Mouse (Mus musculus): ENCODE measurements at regions not wholly inside any gene's neighbourhood (a gene's known extent, or its start where the extent isn't known, plus 50 kb on each side); places are given as distances from the start of the nearest gene placed in this dataset.

- Histone ChIP-seq H3K79me2 (ENCODE audit: control insufficient read depth, insufficient read depth, low read length, poor library complexity) (no peaks in the 10 kb centered on the region), H3K4me1 (ENCODE audit: control insufficient read depth in 1 of 2, insufficient read depth in 2 of 2, low read length in 2 of 2) (no peaks in the 10 kb centered on the region), H3K9ac (ENCODE audit: control insufficient read depth, low read depth, low read length, poor library complexity, severe bottlenecking) (no peak overlapping the region), H3K4me3 (ENCODE audit: control insufficient read depth in 1 of 2, insufficient read depth in 1 of 2, low read depth in 2 of 2, low read length in 2 of 2) (no peak overlapping the region), H3K9me3 (replicated peaks; ENCODE audit: insufficient read depth, low read length) (no peaks in the 10 kb centered on the region), H3K27ac (ENCODE audit: control insufficient read depth, low read depth, low read length) (no peak overlapping the region), H3K36me3 (ENCODE audit: control insufficient read depth in 1 of 2, insufficient read depth in 2 of 2, low read length in 2 of 2) (no peaks in the 10 kb centered on the region), H3K27me3 (ENCODE audit: control insufficient read depth in 1 of 2, insufficient read depth in 2 of 2, low read length in 2 of 2) (no peaks in the 10 kb centered on the region)
- no peak for TF ChIP-seq USF1 (IDR thresholded peaks at IDR 0.05; ENCODE audit: low read depth, low read length)
- TF ChIP-seq POLR2A (IDR thresholded peaks at IDR 0.05; ENCODE audit: control insufficient read depth in 1 of 2, insufficient read depth in 1 of 2, low read depth in 1 of 2, low read length in 2 of 2, poor library complexity in 1 of 2), result no peak
- no peak for TF ChIP-seq ELF1 (IDR thresholded peaks at IDR 0.05; ENCODE audit: low read depth, low read length)
- TF ChIP-seq RCOR1 (IDR thresholded peaks at IDR 0.05; ENCODE audit: low read depth, low read length), result no peak
- TF ChIP-seq BHLHE40 (IDR thresholded peaks at IDR 0.05; ENCODE audit: borderline replicate concordance, low read depth, low read length), result no peak
- TF ChIP-seq POLR2AphosphoS2 (IDR thresholded peaks at IDR 0.05; ENCODE audit: low read length), result no peak
- TF ChIP-seq MAZ (IDR thresholded peaks at IDR 0.05; ENCODE audit: low read depth, low read length), result no peak
- no peak for TF ChIP-seq JUND (IDR thresholded peaks at IDR 0.05; ENCODE audit: low read depth, low read length)
- no peak for TF ChIP-seq POLR2AphosphoS5 (IDR thresholded peaks at IDR 0.05; ENCODE audit: borderline replicate concordance, low read depth, low read length)
- TF ChIP-seq ETS1 (IDR thresholded peaks at IDR 0.05; ENCODE audit: low read depth, low read length), result no peak
- no peak for TF ChIP-seq EP300 (IDR thresholded peaks at IDR 0.05; ENCODE audit: low read depth in 1 of 2, low read length in 2 of 2)
- TF ChIP-seq KAT2A (conservative IDR thresholded peaks at IDR 0.05; ENCODE audit: low read depth, low read length), result no peak
- TF ChIP-seq MYB (IDR thresholded peaks at IDR 0.05; ENCODE audit: low read depth, low read length), result no peak
- no peak for TF ChIP-seq GABPA (IDR thresholded peaks at IDR 0.05; ENCODE audit: low read depth, low read length)
- TF ChIP-seq ZC3H11A (IDR thresholded peaks at IDR 0.05; ENCODE audit: low read depth, low read length), result no peak
- DNase-seq (ENCODE audit: low read depth, low spot score), result no peak
Measured at GRCm38 (mm10) chr16:73768706-73769105, 642.9 kb downstream of the Robo2 start.

- TF ChIP-seq MAFK (IDR thresholded peaks at IDR 0.05; ENCODE audit: borderline replicate concordance, low read depth, low read length) (peak; percentile 50; the same call in 1 of the 2 replicates), MAX (IDR thresholded peaks at IDR 0.05; ENCODE audit: low read length) (no peak)
- Histone ChIP-seq H3K9me3 (replicated peaks; ENCODE audit: insufficient read depth, low read length) (no peaks in the 10 kb centered on the region), H3K27me3 (ENCODE audit: control insufficient read depth in 1 of 2, insufficient read depth in 2 of 2, low read length in 2 of 2) (no peaks in the 10 kb centered on the region), H3K27ac (ENCODE audit: control insufficient read depth, low read depth, low read length) (no peak overlapping the region), H3K9ac (ENCODE audit: control insufficient read depth, low read depth, low read length, poor library complexity, severe bottlenecking) (no peak overlapping the region), H3K4me3 (ENCODE audit: control insufficient read depth in 1 of 2, insufficient read depth in 1 of 2, low read depth in 2 of 2, low read length in 2 of 2) (no peak overlapping the region), H3K79me2 (ENCODE audit: control insufficient read depth, insufficient read depth, low read length, poor library complexity) (no peaks in the 10 kb centered on the region), H3K36me3 (ENCODE audit: control insufficient read depth in 1 of 2, insufficient read depth in 2 of 2, low read length in 2 of 2) (no peaks in the 10 kb centered on the region), H3K4me1 (ENCODE audit: control insufficient read depth in 1 of 2, insufficient read depth in 2 of 2, low read length in 2 of 2) (no peaks in the 10 kb centered on the region)
- no peak for DNase-seq (ENCODE audit: low read depth, low spot score)
Measured at GRCm38 (mm10) chr16:73765184-73765583, 646.4 kb downstream of the Robo2 start.

All from MEL (cell line).